Mouse (Mus musculus): ENCODE results near the gene Tead2. TPM values are rescaled to one million over a fixed set of nuclear protein-coding genes. Genes with fewer than 3 reads are reported as not detected.
A peak's percentile ranks its signal among the peaks of the same experiment; 100 is the strongest.

Gene Tead2
- total and polyA plus RNA-seq, 3 experiments: 8.3 to 12.6 (median 9.2) TPM

DNA sequence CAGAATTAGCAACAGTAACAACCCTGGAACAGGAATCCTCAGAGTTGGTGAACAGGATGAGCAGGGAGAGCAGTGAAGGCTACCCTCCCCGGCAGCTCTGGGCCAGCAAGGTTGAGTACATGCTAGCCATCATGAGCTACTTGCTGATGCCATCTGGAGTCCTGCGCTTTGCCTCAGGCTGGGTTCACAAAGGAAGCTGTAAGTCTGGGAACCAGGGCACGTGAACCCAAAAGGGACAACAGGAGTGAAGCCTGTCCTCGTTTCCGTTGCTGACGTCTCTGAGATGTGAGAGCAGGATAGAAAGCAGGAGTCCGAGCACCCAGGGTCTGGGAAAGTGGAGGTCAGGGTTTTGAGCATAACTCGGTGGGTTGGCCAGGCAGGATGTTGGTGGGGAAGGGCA lies 43.7 kb downstream of the Tead2 start:
- no peak for DNase-seq

DNA sequence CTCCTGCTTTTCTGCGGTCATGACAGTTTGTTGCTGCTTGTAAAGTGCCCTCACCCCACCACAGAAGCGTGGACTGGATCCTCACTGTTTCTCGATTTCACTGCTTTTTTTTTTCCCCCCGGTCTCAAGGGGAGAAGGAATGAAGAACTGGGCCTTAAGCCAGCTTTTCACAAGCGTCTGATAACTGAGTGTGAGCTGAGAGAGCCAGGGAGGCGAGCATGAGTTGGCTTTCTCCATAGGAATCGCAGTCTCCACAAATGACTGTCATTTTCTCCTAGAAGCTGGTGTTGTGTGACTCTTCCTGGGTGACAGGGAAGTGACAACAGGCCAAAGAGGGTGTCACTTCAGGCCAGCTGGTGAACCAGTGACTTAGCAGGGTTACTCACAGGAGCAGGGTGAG lies 46.7 kb downstream of the Tead2 start:
- DNase-seq: no peak

DNA sequence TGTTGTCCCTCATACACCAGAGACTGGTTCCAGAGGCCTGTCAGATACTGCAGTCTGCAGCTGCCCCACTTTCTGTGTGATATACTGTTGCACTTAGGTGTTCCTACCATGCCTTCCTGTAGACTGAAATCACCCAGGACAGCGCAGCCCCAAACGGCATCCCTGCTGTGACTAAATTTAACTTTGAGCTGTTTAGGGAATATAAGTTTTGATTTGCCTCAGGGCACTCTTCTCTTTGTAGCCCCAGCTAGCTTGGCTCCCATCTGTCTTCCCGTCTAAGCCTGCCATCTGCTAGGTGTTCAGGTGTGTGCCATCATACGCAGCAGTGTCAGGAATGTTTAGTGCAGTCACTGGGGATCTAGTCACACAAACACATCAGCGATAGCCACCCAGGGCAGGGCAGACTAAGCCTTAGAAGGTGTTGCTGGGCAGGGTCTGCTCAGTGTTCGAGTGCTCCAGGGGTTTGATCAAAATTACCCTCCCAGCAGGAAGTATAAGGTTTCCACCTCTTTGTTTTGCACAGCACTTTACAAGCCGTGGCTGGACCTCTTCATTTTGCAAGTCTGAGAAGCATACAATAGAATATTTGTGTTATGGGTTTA lies 47.6 kb downstream of the Tead2 start:
- DNase-seq: no peak

DNA sequence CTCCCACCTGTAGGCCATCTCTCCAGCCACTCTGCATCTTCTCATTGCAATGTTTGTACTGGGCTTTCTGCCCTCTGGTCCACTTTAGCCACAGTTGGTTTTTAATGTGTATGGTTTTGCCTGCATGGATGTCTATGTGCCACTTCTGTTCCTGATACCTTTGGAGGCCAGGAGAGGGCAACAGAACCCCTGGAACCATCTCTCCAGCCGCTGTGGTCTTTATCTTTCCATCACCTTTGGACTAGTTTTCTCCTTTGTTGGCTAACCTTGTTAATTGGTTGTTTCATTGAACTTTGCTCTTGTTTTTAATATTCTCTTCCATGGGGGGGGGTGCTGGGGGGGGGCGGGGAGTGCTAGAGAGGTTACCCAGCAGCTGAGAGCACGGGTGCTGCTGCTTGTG lies 48.8 kb downstream of the Tead2 start:
- DNase-seq: no peak

DNA sequence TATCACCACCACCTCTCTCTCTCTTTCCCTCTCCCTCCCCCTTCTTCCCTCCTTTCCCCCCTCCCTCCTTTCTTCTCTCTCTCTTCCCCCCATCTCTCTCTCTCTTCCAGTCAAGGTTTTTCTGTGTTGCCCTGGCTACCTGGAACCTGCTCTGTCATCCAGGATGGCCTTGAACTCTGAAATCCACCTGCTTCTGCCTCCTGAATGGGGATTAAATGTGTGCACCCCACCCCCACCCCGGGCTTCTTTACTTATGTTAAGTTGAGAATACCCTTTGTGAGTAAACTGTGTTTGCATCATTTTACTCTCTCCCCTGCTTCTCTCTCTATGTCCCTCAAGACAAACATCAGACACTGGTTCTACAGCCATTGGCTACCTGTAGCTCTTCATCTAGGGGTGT lies 50.0 kb downstream of the Tead2 start:
- DNase-seq: no peak

DNA sequence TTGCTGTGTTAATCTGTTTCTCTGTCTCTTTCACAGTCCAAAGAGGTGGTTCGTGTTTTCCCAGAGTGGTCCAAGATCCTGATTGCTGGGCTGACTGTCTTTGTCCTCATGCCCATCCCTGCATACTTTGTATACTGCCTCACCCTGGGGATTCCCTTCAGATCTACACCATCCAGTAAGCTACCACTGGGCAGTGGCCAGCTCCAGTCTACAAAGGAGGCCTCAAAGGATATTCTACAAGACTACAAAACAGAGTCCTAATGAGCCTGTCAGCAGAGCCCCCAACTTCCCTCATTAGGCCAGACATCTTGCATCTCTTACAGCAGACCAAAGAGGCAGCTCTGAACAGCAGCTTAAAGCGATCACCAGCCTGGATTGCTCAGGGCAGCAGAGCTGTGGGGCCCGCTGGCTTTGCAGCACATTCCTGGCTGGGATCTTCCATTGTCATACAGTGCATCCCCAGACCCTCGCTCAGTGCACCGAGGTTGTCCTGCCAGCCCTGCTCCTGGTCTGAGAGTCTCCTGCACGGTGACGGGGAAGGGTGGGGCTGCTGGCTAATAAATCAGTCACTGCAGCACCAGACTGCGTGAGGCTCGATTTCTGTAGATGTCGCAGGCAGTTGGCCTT lies 57.3 kb downstream of the Tead2 start:
- DNase-seq: no peak

DNA sequence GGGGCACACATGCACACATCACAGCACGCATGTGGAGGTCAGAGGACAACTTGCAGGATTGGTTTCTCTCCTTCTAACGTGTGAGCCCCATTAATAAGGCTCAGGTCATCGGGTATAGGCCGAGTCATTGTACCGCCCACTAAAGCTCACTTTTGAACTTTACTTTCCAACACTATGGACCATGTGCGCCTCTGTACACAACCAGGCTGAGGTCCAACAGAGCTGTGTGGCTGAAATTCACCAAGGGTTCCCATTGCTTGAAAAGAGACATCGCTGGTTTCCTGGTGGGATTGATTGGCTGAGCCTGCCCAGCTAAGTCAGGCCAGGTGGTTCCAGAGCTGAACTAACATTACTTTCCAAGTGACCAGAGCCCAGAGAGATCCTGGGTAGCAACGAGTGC lies 58.1 kb downstream of the Tead2 start:
- DNase-seq: no peak

DNA sequence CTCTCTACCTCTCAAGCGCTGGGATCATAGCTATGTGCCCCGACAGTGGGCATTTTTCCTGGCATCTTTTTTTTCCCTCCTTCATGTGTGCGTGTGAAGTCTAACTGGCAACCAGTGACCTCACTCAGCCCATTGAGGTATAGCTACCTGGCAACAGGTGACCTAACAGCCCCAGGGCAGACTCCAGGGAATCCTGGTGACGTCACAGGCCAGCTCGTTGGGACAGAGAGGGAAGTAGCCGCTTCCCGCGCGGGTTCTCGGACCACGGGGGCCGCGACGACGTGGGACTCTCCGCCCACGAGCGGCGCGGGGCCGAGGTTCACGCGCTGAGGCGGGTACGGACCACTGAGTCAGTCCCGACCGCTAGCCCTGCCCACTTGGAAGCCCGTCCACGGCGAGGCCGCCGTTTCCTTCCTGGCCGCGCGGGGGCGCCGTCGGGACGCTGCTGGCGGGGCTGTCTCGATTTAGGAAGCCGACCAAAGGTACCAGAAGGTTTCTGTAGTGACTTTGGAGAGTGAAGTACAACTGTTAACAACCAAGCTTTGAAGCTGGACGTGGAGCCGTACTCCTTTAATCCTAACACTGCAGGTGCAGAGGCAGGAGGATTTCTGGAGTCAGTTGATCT lies 61.7 kb downstream of the Tead2 start, which contains the start of gene Slc6a21:
Gene Slc6a21, plus strand, starts transcription at position 378 of the 625 bp plus-strand sequence.
- peak; percentile 85 for DNase-seq

Small RNAs within 50 kb of the gene (microRNA-seq; reads per million reads assigned to microRNA genes)
- 0 reads per million in 2 experiments for gene Mir7055

Other genes starting within 250 kb of the Tead2 start
Only the 30 nearest of the 36 such genes appear.
- gene Bcl2l12, start 217.0 kb upstream of the Tead2 start, total RNA-seq (2021): 10 to 100 TPM; 20.1 to 20.3 TPM
- gene Bcl2l12, start 217.0 kb upstream of the Tead2 start, polyA plus RNA-seq (2012; rRNA removed): 40.4 and 50.3 TPM in 2 replicates
- 10 to 100 TPM; 72.0 to 83.7 TPM for gene Scaf1, start 199.4 kb upstream of the Tead2 start, total RNA-seq (2021)
- gene Scaf1, start 199.4 kb upstream of the Tead2 start, polyA plus RNA-seq (2012; rRNA removed): 117 and 121 TPM in 2 replicates
- 100 to 1,000 TPM in 1 of 2 experiments, 10 to 100 TPM in 1; 93.7 to 118 TPM for gene Rras, start 197.8 kb upstream of the Tead2 start, total RNA-seq (2021)
- 161 and 176 TPM in 2 replicates for gene Rras, start 197.8 kb upstream of the Tead2 start, polyA plus RNA-seq (2012; rRNA removed)
- gene Prr12, start 162.9 kb upstream of the Tead2 start, total RNA-seq (2021): 10 to 100 TPM; 40.2 to 49.7 TPM
- 17.7 and 21.3 TPM in 2 replicates for gene Prr12, start 162.9 kb upstream of the Tead2 start, polyA plus RNA-seq (2012; rRNA removed)
- 10 to 100 TPM; 40.2 to 58.1 TPM for gene Nosip, start 153.3 kb upstream of the Tead2 start, total RNA-seq (2021)
- 89.9 and 97.9 TPM in 2 replicates for gene Nosip, start 153.3 kb upstream of the Tead2 start, polyA plus RNA-seq (2012; rRNA removed)
- 10 to 100 TPM; 20.9 to 21.9 TPM for gene Prrg2, start 153.1 kb upstream of the Tead2 start, total RNA-seq (2021)
- 70.3 and 85.2 TPM in 2 replicates for gene Prrg2, start 153.1 kb upstream of the Tead2 start, polyA plus RNA-seq (2012; rRNA removed)
- 10 to 100 TPM; 26.5 to 50.3 TPM for gene Rcn3, start 123.5 kb upstream of the Tead2 start, total RNA-seq (2021)
- gene Rcn3, start 123.5 kb upstream of the Tead2 start, polyA plus RNA-seq (2012; rRNA removed): 93.3 and 104 TPM in 2 replicates
- 100 to 1,000 TPM in 1 of 2 experiments, 10 to 100 TPM in 1; 84.8 to 154 TPM for gene Fcgrt, start 111.9 kb upstream of the Tead2 start, total RNA-seq (2021)
- 186 and 187 TPM in 2 replicates for gene Fcgrt, start 111.9 kb upstream of the Tead2 start, polyA plus RNA-seq (2012; rRNA removed)
- 1,000 to 10,000 TPM; 1,290 to 1,478 TPM for gene Rps11, start 91.3 kb upstream of the Tead2 start, total RNA-seq (2021)
- gene Rps11, start 91.3 kb upstream of the Tead2 start, polyA plus RNA-seq (2012; rRNA removed): 60.0 and 80.0 TPM in 2 replicates
- 1,000 to 10,000 TPM; 1,285 to 1,750 TPM for gene Rpl13a, start 87.0 kb upstream of the Tead2 start, total RNA-seq (2021)
- 476 and 515 TPM in 2 replicates for gene Rpl13a, start 87.0 kb upstream of the Tead2 start, polyA plus RNA-seq (2012; rRNA removed)
- not detected for gene Gm45713, start 79.5 kb upstream of the Tead2 start, total RNA-seq (2021)
- 6.3 and 7.4 TPM in 2 replicates for gene Gm45713, start 79.5 kb upstream of the Tead2 start, polyA plus RNA-seq (2012; rRNA removed)
- 10 to 100 TPM; 20.5 to 25.3 TPM for gene Flt3l, start 79.3 kb upstream of the Tead2 start, total RNA-seq (2021)
- 122 TPM in 2 replicates for gene Flt3l, start 79.3 kb upstream of the Tead2 start, polyA plus RNA-seq (2012; rRNA removed)
- gene Pih1d1, start 61.5 kb upstream of the Tead2 start, total RNA-seq (2021): 10 to 100 TPM; 52.2 to 69.2 TPM
- gene Pih1d1, start 61.5 kb upstream of the Tead2 start, polyA plus RNA-seq (2012; rRNA removed): 46.1 and 50.8 TPM in 2 replicates
- gene Aldh16a1, start 61.2 kb upstream of the Tead2 start, total RNA-seq (2021): 10 to 100 TPM; 81.3 to 92.6 TPM
- gene Aldh16a1, start 61.2 kb upstream of the Tead2 start, polyA plus RNA-seq (2012; rRNA removed): 84.4 and 86.6 TPM in 2 replicates
- gene Slc17a7, start 51.8 kb upstream of the Tead2 start, total RNA-seq (2021): under 1 TPM; 0.14 to 0.35 TPM
- 0.10 and 0.11 TPM in 2 replicates for gene Slc17a7, start 51.8 kb upstream of the Tead2 start, polyA plus RNA-seq (2012; rRNA removed)
- not detected for gene Gfy, start 36.2 kb upstream of the Tead2 start, total RNA-seq (2021)
- gene Gfy, start 36.2 kb upstream of the Tead2 start, polyA plus RNA-seq (2012; rRNA removed): not detected in 2 replicates
- not detected for gene Pth2, start 34.8 kb upstream of the Tead2 start, total RNA-seq (2021)
- gene Pth2, start 34.8 kb upstream of the Tead2 start, polyA plus RNA-seq (2012; rRNA removed): not detected in 2 replicates
- gene Ccdc155, start 10.9 kb upstream of the Tead2 start, total RNA-seq (2021): under 1 TPM in 1 of 2 experiments, not detected in 1; 0.14 TPM
- 0.30 TPM in 2 replicates for gene Ccdc155, start 10.9 kb upstream of the Tead2 start, polyA plus RNA-seq (2012; rRNA removed)
- not detected for gene Dkkl1, start 3.6 kb upstream of the Tead2 start, total RNA-seq (2021)
- gene Dkkl1, start 3.6 kb upstream of the Tead2 start, polyA plus RNA-seq (2012; rRNA removed): not detected in 2 replicates
- gene Cd37, start 23.4 kb downstream of the Tead2 start, total RNA-seq (2021): 1 to 10 TPM; 2.9 to 5.2 TPM
- gene Cd37, start 23.4 kb downstream of the Tead2 start, polyA plus RNA-seq (2012; rRNA removed): 10.9 and 14.3 TPM in 2 replicates
- not detected for gene Slc6a16, start 25.3 kb downstream of the Tead2 start, total RNA-seq (2021)
- 0.04 TPM in 1 of 2 replicates, not detected in the other for gene Slc6a16, start 25.3 kb downstream of the Tead2 start, polyA plus RNA-seq (2012; rRNA removed)
- gene Slc6a21, start 61.8 kb downstream of the Tead2 start, total RNA-seq (2021): not detected
- gene Slc6a21, start 61.8 kb downstream of the Tead2 start, polyA plus RNA-seq (2012; rRNA removed): not detected in 2 replicates
- gene Trpm4, start 118.0 kb downstream of the Tead2 start, total RNA-seq (2021): 1 to 10 TPM; 5.2 to 9.4 TPM
- 8.8 and 11.2 TPM in 2 replicates for gene Trpm4, start 118.0 kb downstream of the Tead2 start, polyA plus RNA-seq (2012; rRNA removed)
- gene Hrc, start 119.5 kb downstream of the Tead2 start, total RNA-seq (2021): under 1 TPM in 1 of 2 experiments, not detected in 1; 0.23 TPM
- gene Hrc, start 119.5 kb downstream of the Tead2 start, polyA plus RNA-seq (2012; rRNA removed): 0.18 TPM in 1 of 2 replicates, not detected in the other
- gene Ppfia3, start 151.3 kb downstream of the Tead2 start, total RNA-seq (2021): 1 to 10 TPM; 1.1 to 2.8 TPM
- 4.3 and 4.7 TPM in 2 replicates for gene Ppfia3, start 151.3 kb downstream of the Tead2 start, polyA plus RNA-seq (2012; rRNA removed)
- gene Lin7b, start 154.8 kb downstream of the Tead2 start, total RNA-seq (2021): 1 to 10 TPM; 2.4 to 3.8 TPM
- gene Lin7b, start 154.8 kb downstream of the Tead2 start, polyA plus RNA-seq (2012; rRNA removed): 5.7 and 10.3 TPM in 2 replicates
- 100 to 1,000 TPM; 219 to 278 TPM for gene Snrnp70, start 180.0 kb downstream of the Tead2 start, total RNA-seq (2021)
- 230 and 236 TPM in 2 replicates for gene Snrnp70, start 180.0 kb downstream of the Tead2 start, polyA plus RNA-seq (2012; rRNA removed)
- not detected for gene Kcna7, start 189.9 kb downstream of the Tead2 start, total RNA-seq (2021)
- gene Kcna7, start 189.9 kb downstream of the Tead2 start, polyA plus RNA-seq (2012; rRNA removed): not detected in 2 replicates
- not detected for gene Ntf5, start 197.9 kb downstream of the Tead2 start, total RNA-seq (2021)
- not detected in 2 replicates for gene Ntf5, start 197.9 kb downstream of the Tead2 start, polyA plus RNA-seq (2012; rRNA removed)
- not detected for gene Lhb, start 205.1 kb downstream of the Tead2 start, total RNA-seq (2021)
- gene Lhb, start 205.1 kb downstream of the Tead2 start, polyA plus RNA-seq (2012; rRNA removed): not detected in 2 replicates

Measured in adrenal gland, adult 2 months (tissue).